Mouse (Mus musculus) lung, postnatal 0 days (tissue): Measurements from ENCODE around the gene Hdac7.

Experiments
- CTCF ChIP-seq: IDR thresholded peaks from 2 replicates; pipeline ENCODE4 v1.5.1; 2016; ENCODE audit warnings: antibody characterized with exemption, mild to moderate bottlenecking
- EP300 ChIP-seq: IDR thresholded peaks from 2 replicates; pipeline ENCODE4 v1.6.1; 2016; ENCODE audit warnings: antibody characterized with exemption, mild to moderate bottlenecking, control low read depth

- TF ChIP-seq EP300 = peak; percentile 50; the same call in 1 of the 2 replicates
- TF ChIP-seq CTCF = peak; percentile 17
Measured at GRCm38 (mm10) chr15:97831242-97831986, 12.9 kb downstream of the Hdac7 start.
